Mouse (Mus musculus) bone marrow macrophage, adult 2 months (primary cell): Measurements from ENCODE around the gene Sp8. TPM values are rescaled to one million over a fixed set of nuclear protein-coding genes. Genes with fewer than 3 reads are reported as not detected.

Experiments used
- H3K27ac ChIP-seq: 2 replicates; pipeline ENCODE4 v1.5.1; 2012; ENCODE audit warnings: low read depth, low read length; ENCODE audit not compliant: insufficient read depth
- H3K4me1 ChIP-seq: 2 replicates; pipeline ENCODE4 v1.6.1; 2012; ENCODE audit warnings: low read length; ENCODE audit not compliant: control insufficient read depth, insufficient read depth
- H3K4me3 ChIP-seq: 2 replicates; pipeline ENCODE4 v1.5.1; 2012; ENCODE audit warnings: mild to moderate bottlenecking, low read length, moderate library complexity; ENCODE audit not compliant: insufficient read depth
- CTCF ChIP-seq: IDR thresholded peaks from 2 replicates; pipeline ENCODE4 v1.5.1; 2012; ENCODE audit warnings: low read depth, mild to moderate bottlenecking, low read length, moderate library complexity
- POLR2A ChIP-seq: IDR thresholded peaks from 2 replicates; pipeline ENCODE4 v1.6.1; 2012; ENCODE audit warnings: mild to moderate bottlenecking, low read depth, low read length, borderline replicate concordance
- polyA plus RNA-seq: library from polyadenylated mRNA; stranded (reverse); fragments of >200 nt; gene quantifications from 2 replicates; pipeline ENCODE4 v1.2.4, GENCODE M21; 2012; ENCODE audit not compliant: missing spikeins, insufficient read depth, insufficient read length

Sp8 gene
- polyA plus RNA-seq, 1 experiment = not detected

- H3K4me3 ChIP-seq = no peak overlapping the region
- TF ChIP-seq POLR2A (no peak), CTCF (no peak)
- H3K27ac ChIP-seq = no peak overlapping the region
These were observed 36.7 kb downstream of the Sp8 start for GRCm38 (mm10) chr12:118882790-118883189.

GRCm38 (mm10) chr12:118887964-118888363 is 41.8 kb downstream of the Sp8 start:
- TF ChIP-seq CTCF = no peak
- TF ChIP-seq POLR2A = no peak
- no peaks in the 10 kb centered on the region for H3K4me1 ChIP-seq
- no peak overlapping the region for H3K4me3 ChIP-seq
- no peak overlapping the region for H3K27ac ChIP-seq

More at GRCm38 (mm10) chr12:118882790-118883189, 36.7 kb downstream of the Sp8 start:
- H3K4me1 ChIP-seq = no peaks in the 10 kb centered on the region

Other genes with a start within 250 kb of the Sp8 start
- not detected in 2 replicates for gene Abcb5, start 120.1 kb downstream of the Sp8 start, polyA plus RNA-seq